Comparison of ENCODE assay signal across 12 mouse cellular contexts in genomic region chr16:38374379-38375140, GRCm38 (mm10). TPM values are rescaled to one million over a fixed set of nuclear protein-coding genes. Genes with fewer than 3 reads are reported as not detected.
DNase-seq lines count a peak whose midpoint lies in the region; ATAC-seq and TF ChIP-seq lines count a peak whose summit lies in the region.
"Had no signal": no experiment of that assay in that cellular context is flagged by ENCODE, and none has a peak within 500 bp of the region (broad histone marks: within the 10 kb centered on the region; RNA-seq: fewer than 3 reads in every experiment).

No protein-coding gene starts in this region.

- no peak for ATAC-seq in midbrain, embryonic 11.5 days (ENCODE audit: low FRiP score)
- no peak for ATAC-seq in heart, embryonic 15.5 days (replicated peaks; ENCODE audit: insufficient number of reproducible peaks, insufficient read depth, low FRiP score, low read depth)
- ATAC-seq in neural tube, embryonic 15.5 days (ENCODE audit: low FRiP score): no peak
- ATAC-seq in intestine, postnatal 0 days: no peak

- TF ChIP-seq CTCF in intestine, postnatal 0 days (IDR thresholded peaks at IDR 0.05; ENCODE audit: low read depth): no peak

- no peak overlapping the region for H3K27ac ChIP-seq in midbrain, embryonic 11.5 days (ENCODE audit: low read depth, low read length)
- no peak overlapping the region for H3K27ac ChIP-seq in midbrain, embryonic 10.5 days (replicated peaks)
- H3K27ac ChIP-seq in heart, embryonic 15.5 days: no peak overlapping the region
- no peak overlapping the region for H3K27ac ChIP-seq in neural tube, embryonic 15.5 days (replicated peaks)
- no peak overlapping the region for H3K27ac ChIP-seq in intestine, postnatal 0 days (ENCODE audit: low read depth, low read length)
- H3K27ac ChIP-seq: kidney, postnatal 0 days; stomach, postnatal 0 days had no signal

- H3K27me3 ChIP-seq in midbrain, embryonic 11.5 days (ENCODE audit: control insufficient read depth, insufficient read depth, low read length): no peaks in the 10 kb centered on the region
- no peaks in the 10 kb centered on the region for H3K27me3 ChIP-seq in midbrain, embryonic 10.5 days (ENCODE audit: low read depth, poor library complexity, severe bottlenecking)
- H3K27me3 ChIP-seq in heart, embryonic 15.5 days: no peaks in the 10 kb centered on the region
- H3K27me3 ChIP-seq in neural tube, embryonic 15.5 days (replicated peaks): no peaks in the 10 kb centered on the region
- no peaks in the 10 kb centered on the region for H3K27me3 ChIP-seq in intestine, postnatal 0 days (replicated peaks; ENCODE audit: control insufficient read depth, insufficient read depth, low read length)

- no peak for DNase-seq in midbrain, embryonic 11.5 days (ENCODE audit: low spot score, missing footprints)
- DNase-seq in midbrain, embryonic 10.5 days (ENCODE audit: low spot score): no peak
- peak; percentile 77 for DNase-seq in ZHBTc4 (ENCODE audit: low read depth, low spot score)
- DNase-seq in thymus, postnatal 4 days: no peak
- DNase-seq: adrenal gland, postnatal 10 days had no signal

- H3K4me3 ChIP-seq in midbrain, embryonic 11.5 days (ENCODE audit: low read depth, low read length): no peak overlapping the region
- H3K4me3 ChIP-seq in midbrain, embryonic 10.5 days: no peak overlapping the region
- no peak overlapping the region for H3K4me3 ChIP-seq in heart, embryonic 15.5 days
- H3K4me3 ChIP-seq in neural tube, embryonic 15.5 days (replicated peaks): no peak overlapping the region
- H3K4me3 ChIP-seq in intestine, postnatal 0 days (ENCODE audit: low read depth, low read length): no peak overlapping the region

- H3K4me1 ChIP-seq in midbrain, embryonic 11.5 days (ENCODE audit: control insufficient read depth, insufficient read depth, low read length): peaks cover 3% of the 10 kb centered on the region; the same call in 1 of the 2 replicates
- H3K4me1 ChIP-seq in midbrain, embryonic 10.5 days: peaks cover 15% of the 10 kb centered on the region
- H3K4me1 ChIP-seq in heart, embryonic 15.5 days (replicated peaks): peaks cover 70% of the 10 kb centered on the region
- H3K4me1 ChIP-seq in neural tube, embryonic 15.5 days: peaks cover 12% of the 10 kb centered on the region
- H3K4me1 ChIP-seq in intestine, postnatal 0 days (replicated peaks; ENCODE audit: control insufficient read depth, insufficient read depth, low read length): peaks cover 6% of the 10 kb centered on the region; the same call in 1 of the 2 replicates

- peak overlapping the region; percentile 1; the same call in 1 of the 2 replicates for H3K4me2 ChIP-seq in midbrain, embryonic 11.5 days
- H3K4me2 ChIP-seq in heart, embryonic 15.5 days: peak overlapping the region; percentile 28
- H3K4me2 ChIP-seq in neural tube, embryonic 15.5 days: 0 out of 2 replicates have a peak overlapping the region, but pooled peaks have one; percentile 3
- no peak overlapping the region for H3K4me2 ChIP-seq in intestine, postnatal 0 days (replicated peaks; ENCODE audit: low read depth)

- no peak overlapping the region for H3K9ac ChIP-seq in midbrain, embryonic 11.5 days (ENCODE audit: low read length)
- 0 out of 2 replicates have a peak overlapping the region, but pooled peaks have one; percentile 27 for H3K9ac ChIP-seq in heart, embryonic 15.5 days
- H3K9ac ChIP-seq in neural tube, embryonic 15.5 days (replicated peaks): no peak overlapping the region
- H3K9ac ChIP-seq in intestine, postnatal 0 days (ENCODE audit: low read depth, low read length): no peak overlapping the region

- no peaks in the 10 kb centered on the region for H3K9me3 ChIP-seq in midbrain, embryonic 11.5 days (ENCODE audit: control insufficient read depth, low read length)
- H3K9me3 ChIP-seq in midbrain, embryonic 10.5 days (replicated peaks): no peaks in the 10 kb centered on the region
- no peaks in the 10 kb centered on the region for H3K9me3 ChIP-seq in heart, embryonic 15.5 days (replicated peaks)
- H3K9me3 ChIP-seq in neural tube, embryonic 15.5 days (replicated peaks): no peaks in the 10 kb centered on the region
- H3K9me3 ChIP-seq in intestine, postnatal 0 days (ENCODE audit: control insufficient read depth): no peaks in the 10 kb centered on the region

- 82% methylated on average over 10 of the region's 10 CpGs for WGBS in midbrain, embryonic 11.5 days
- WGBS in midbrain, embryonic 10.5 days: 86% methylated on average over 10 of the region's 10 CpGs
- whole genome bisulfite sequencing in heart, embryonic 15.5 days: 63% methylated on average over 10 of the region's 10 CpGs
- WGBS in neural tube, embryonic 15.5 days: 88% methylated on average over 10 of the region's 10 CpGs
- 81% methylated on average over 10 of the region's 10 CpGs for WGBS in intestine, postnatal 0 days

- no peaks in the 10 kb centered on the region for H3K36me3 ChIP-seq in midbrain, embryonic 11.5 days (ENCODE audit: control insufficient read depth, insufficient read depth, low read length)
- H3K36me3 ChIP-seq in midbrain, embryonic 10.5 days: no peaks in the 10 kb centered on the region
- H3K36me3 ChIP-seq in heart, embryonic 15.5 days: peaks cover 33% of the 10 kb centered on the region
- no peaks in the 10 kb centered on the region for H3K36me3 ChIP-seq in neural tube, embryonic 15.5 days
- H3K36me3 ChIP-seq in intestine, postnatal 0 days (ENCODE audit: control insufficient read depth, insufficient read depth): no peaks in the 10 kb centered on the region

RNA-seq across cellular contexts. Expression of gene Popdc2, which starts 12.6 kb away (rescaled TPM):
- 0.59 and 2.1 TPM in 2 replicates for polyA plus RNA-seq in midbrain, embryonic 11.5 days (2014; fragmentation: Nextera tagmentation; extraction: Ambion mirVana)
- polyA plus RNA-seq in midbrain, embryonic 10.5 days (2016; fragmentation: Nextera tagmentation; extraction: Ambion mirVana): 0.75 and 1.3 TPM in 2 replicates
- 327 and 350 TPM in 2 replicates for polyA plus RNA-seq in heart, embryonic 15.5 days (2015; fragmentation: Nextera tagmentation; extraction: Ambion mirVana)
- 1.0 and 2.0 TPM in 2 replicates for polyA plus RNA-seq in neural tube, embryonic 15.5 days (2015; fragmentation: Nextera tagmentation; extraction: Ambion mirVana)
- polyA plus RNA-seq in intestine, postnatal 0 days (2015; fragmentation: Nextera tagmentation; extraction: Ambion mirVana): 16.6 and 16.9 TPM in 2 replicates

RNA-seq across cellular contexts. Expression of gene Gm21987, which starts 27.7 kb away (rescaled TPM):
- polyA plus RNA-seq in midbrain, embryonic 11.5 days (2014; fragmentation: Nextera tagmentation; extraction: Ambion mirVana): not detected in 2 replicates
- polyA plus RNA-seq in midbrain, embryonic 10.5 days (2016; fragmentation: Nextera tagmentation; extraction: Ambion mirVana): not detected in 2 replicates
- 3.2 and 4.1 TPM in 2 replicates for polyA plus RNA-seq in heart, embryonic 15.5 days (2015; fragmentation: Nextera tagmentation; extraction: Ambion mirVana)
- 0.72 TPM in 1 of 2 replicates, not detected in the other for polyA plus RNA-seq in neural tube, embryonic 15.5 days (2015; fragmentation: Nextera tagmentation; extraction: Ambion mirVana)
- 0.38 TPM in 1 of 2 replicates, not detected in the other for polyA plus RNA-seq in intestine, postnatal 0 days (2015; fragmentation: Nextera tagmentation; extraction: Ambion mirVana)
- polyA plus RNA-seq: kidney, postnatal 0 days; liver, adult 2 months; neural tube, embryonic 14.5 days; stomach, postnatal 0 days had no signal

RNA-seq across cellular contexts. Expression of gene Cox17, which starts 27.8 kb away (rescaled TPM):
- 122 and 124 TPM in 2 replicates for polyA plus RNA-seq in midbrain, embryonic 11.5 days (2014; fragmentation: Nextera tagmentation; extraction: Ambion mirVana)
- 129 and 140 TPM in 2 replicates for polyA plus RNA-seq in midbrain, embryonic 10.5 days (2016; fragmentation: Nextera tagmentation; extraction: Ambion mirVana)
- 224 and 350 TPM in 2 replicates for polyA plus RNA-seq in heart, embryonic 15.5 days (2015; fragmentation: Nextera tagmentation; extraction: Ambion mirVana)
- polyA plus RNA-seq in neural tube, embryonic 15.5 days (2015; fragmentation: Nextera tagmentation; extraction: Ambion mirVana): 95.8 and 101 TPM in 2 replicates
- 557 and 587 TPM in 2 replicates for polyA plus RNA-seq in intestine, postnatal 0 days (2015; fragmentation: Nextera tagmentation; extraction: Ambion mirVana)

RNA-seq across cellular contexts. Expression of gene Maats1, which starts 32.6 kb away (rescaled TPM):
- polyA plus RNA-seq in midbrain, embryonic 11.5 days (2014; fragmentation: Nextera tagmentation; extraction: Ambion mirVana): 0.32 and 0.60 TPM in 2 replicates
- polyA plus RNA-seq in midbrain, embryonic 10.5 days (2016; fragmentation: Nextera tagmentation; extraction: Ambion mirVana): 0.78 and 0.98 TPM in 2 replicates
- 0.10 and 0.13 TPM in 2 replicates for polyA plus RNA-seq in heart, embryonic 15.5 days (2015; fragmentation: Nextera tagmentation; extraction: Ambion mirVana)
- 0.40 and 0.88 TPM in 2 replicates for polyA plus RNA-seq in neural tube, embryonic 15.5 days (2015; fragmentation: Nextera tagmentation; extraction: Ambion mirVana)
- polyA plus RNA-seq in intestine, postnatal 0 days (2015; fragmentation: Nextera tagmentation; extraction: Ambion mirVana): 0.88 and 1.0 TPM in 2 replicates
- polyA plus RNA-seq: liver, adult 2 months had no signal

RNA-seq across cellular contexts. Expression of gene Pla1a, which starts 58.4 kb away (rescaled TPM):
- polyA plus RNA-seq in midbrain, embryonic 11.5 days (2014; fragmentation: Nextera tagmentation; extraction: Ambion mirVana): 0.23 and 0.59 TPM in 2 replicates
- polyA plus RNA-seq in midbrain, embryonic 10.5 days (2016; fragmentation: Nextera tagmentation; extraction: Ambion mirVana): 0.07 and 0.11 TPM in 2 replicates
- 2.0 and 2.8 TPM in 2 replicates for polyA plus RNA-seq in heart, embryonic 15.5 days (2015; fragmentation: Nextera tagmentation; extraction: Ambion mirVana)
- polyA plus RNA-seq in neural tube, embryonic 15.5 days (2015; fragmentation: Nextera tagmentation; extraction: Ambion mirVana): 1.2 and 1.4 TPM in 2 replicates
- 1.6 and 1.8 TPM in 2 replicates for polyA plus RNA-seq in intestine, postnatal 0 days (2015; fragmentation: Nextera tagmentation; extraction: Ambion mirVana)

Comparison
In these comparisons a context has a peak if more than half of its experiments do, and no peak if none do; other contexts are left out.
1. RNA of gene Popdc2, which starts 12.6 kb away (polyA plus RNA-seq): 327 to 350 TPM in heart, embryonic 15.5 days; 16.6 to 16.9 TPM in intestine, postnatal 0 days, 0.75 to 1.3 TPM in midbrain, embryonic 10.5 days, 1.0 to 2.0 TPM in neural tube, embryonic 15.5 days and 0.59 to 2.1 TPM in midbrain, embryonic 11.5 days; every median in the first group is over 10 times any median in the second.